Mouse (Mus musculus) embryonic fibroblast, embryonic 13.5 days (primary cell): ENCODE results near the gene Slbp.

ENCODE experiments used
- CTCF ChIP-seq: IDR thresholded peaks from 2 replicates; pipeline ENCODE4 v1.5.1; 2011; ENCODE audit warnings: mild to moderate bottlenecking, control low read depth, low read length, moderate library complexity, borderline replicate concordance; ENCODE audit not compliant: insufficient read depth
- POLR2A ChIP-seq: IDR thresholded peaks from 2 replicates; pipeline ENCODE4 v1.6.1; 2011; ENCODE audit warnings: low read depth, mild to moderate bottlenecking, control low read depth, low read length, moderate library complexity

DNA sequence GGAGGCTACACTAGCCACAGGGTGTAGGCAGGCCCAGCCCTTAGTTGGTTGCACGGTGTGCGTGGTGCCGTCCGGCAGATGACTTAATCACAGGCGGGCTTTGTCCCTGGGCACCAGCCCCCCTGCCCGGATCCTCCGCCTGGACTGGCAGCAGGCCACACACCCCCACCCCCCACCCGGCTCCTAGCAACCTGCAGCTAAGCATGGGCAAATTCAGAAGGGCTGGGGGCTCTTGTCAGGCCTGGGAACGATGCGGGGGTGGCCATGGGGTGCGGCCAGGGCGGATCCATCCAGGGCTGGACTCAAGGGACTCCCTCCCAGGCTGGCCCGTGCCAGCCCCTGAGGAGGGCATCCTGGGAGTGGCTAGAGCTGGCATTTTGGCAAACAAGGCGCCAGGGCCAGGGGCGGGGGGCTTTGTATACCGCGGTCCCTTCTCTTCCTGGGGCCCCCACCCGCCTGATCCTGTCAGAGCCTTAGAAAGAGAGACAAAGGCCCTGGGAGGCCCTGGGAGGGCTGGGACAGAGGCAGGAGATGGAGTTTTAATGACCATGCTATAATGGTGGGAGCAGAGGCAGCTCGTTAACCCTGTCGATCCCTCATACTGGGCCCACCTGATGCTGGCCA lies 37.0 kb upstream of the Slbp start:
- TF ChIP-seq POLR2A (no peak), CTCF (no peak)
